ENCODE assay signal across 8 mouse cellular contexts in genomic region chr16:59472546-59472945, GRCm38 (mm10). TPM values are rescaled to one million over a fixed set of nuclear protein-coding genes. Genes with fewer than 3 reads are reported as not detected.
DNase-seq lines count a peak whose midpoint lies in the region; ATAC-seq and TF ChIP-seq lines count a peak whose summit lies in the region.

No protein-coding gene starts in this region.

- intact Hi-C loops in heart, postnatal 10 days (cut with DNase I), result loop anchor here (5.0 kb wide), 1 partner anchor 50 kb away; no protein-coding TSS in a partner anchor

- H3K4me2 ChIP-seq in heart, embryonic 14.5 days (ENCODE audit: low read length), result peak overlapping the region; percentile 72

- H3K27me3 ChIP-seq in heart, embryonic 14.5 days (ENCODE audit: control insufficient read depth, insufficient read depth, low read length), result no peaks in the 10 kb centered on the region
- no peaks in the 10 kb centered on the region for H3K27me3 ChIP-seq in G1E (ENCODE audit: insufficient read depth, low read length)
- no peaks in the 10 kb centered on the region for H3K27me3 ChIP-seq in hindbrain, embryonic 10.5 days (ENCODE audit: insufficient read depth, poor library complexity, severe bottlenecking)
- H3K27me3 ChIP-seq in midbrain, embryonic 10.5 days (ENCODE audit: low read depth, poor library complexity, severe bottlenecking), result no peaks in the 10 kb centered on the region

- no peaks in the 10 kb centered on the region for H3K9me3 ChIP-seq in heart, embryonic 14.5 days (ENCODE audit: control insufficient read depth, low read length)
- no peaks in the 10 kb centered on the region for H3K9me3 ChIP-seq in G1E (replicated peaks)
- no peaks in the 10 kb centered on the region for H3K9me3 ChIP-seq in hindbrain, embryonic 10.5 days
- H3K9me3 ChIP-seq in midbrain, embryonic 10.5 days (replicated peaks), result no peaks in the 10 kb centered on the region

- peaks cover 0 to 12% of the 10 kb centered on the region in 2 experiments; a peak in 2 of 4 replicates for H3K4me1 ChIP-seq in heart, embryonic 14.5 days (ENCODE audit: control insufficient read depth in 2 of 2, insufficient read depth in 2 of 2, low read length in 2 of 2)
- peaks cover 35% of the 10 kb centered on the region for H3K4me1 ChIP-seq in G1E (ENCODE audit: insufficient read depth, low read depth, low read length)
- H3K4me1 ChIP-seq in hindbrain, embryonic 10.5 days (replicated peaks), result peaks cover 10% of the 10 kb centered on the region
- H3K4me1 ChIP-seq in midbrain, embryonic 10.5 days, result peaks cover 12% of the 10 kb centered on the region

- H3K27ac ChIP-seq in heart, embryonic 14.5 days (replicated peaks in 1 of 2; ENCODE audit: control insufficient read depth in 1 of 2, insufficient read depth in 1 of 2, low read depth in 2 of 2, low read length in 2 of 2), result no peak overlapping the region; a peak in 1 of 4 replicates
- peak overlapping the region; percentile 91; the same call in 1 of the 2 replicates for H3K27ac ChIP-seq in hindbrain, embryonic 10.5 days
- H3K27ac ChIP-seq in midbrain, embryonic 10.5 days (replicated peaks), result no peak overlapping the region

- peak overlapping the region; percentile 79 for H3K9ac ChIP-seq in heart, embryonic 14.5 days (ENCODE audit: low read length)

- peaks cover 16% of the 10 kb centered on the region for H3K36me3 ChIP-seq in heart, embryonic 14.5 days (ENCODE audit: control insufficient read depth, insufficient read depth, low read length)
- peaks cover 35% of the 10 kb centered on the region for H3K36me3 ChIP-seq in G1E (replicated peaks)
- H3K36me3 ChIP-seq in hindbrain, embryonic 10.5 days, result peaks cover 22% of the 10 kb centered on the region
- peaks cover 21% of the 10 kb centered on the region for H3K36me3 ChIP-seq in midbrain, embryonic 10.5 days

- ATAC-seq in heart, embryonic 14.5 days (ENCODE audit: insufficient number of reproducible peaks, insufficient read depth, low FRiP score, low read depth), result no peak
- no peak for ATAC-seq in G1E (ENCODE audit: extremely low read depth, insufficient number of reproducible peaks, low FRiP score, poor library complexity, severe bottlenecking)

- 45% methylated on average over 6 of the region's 6 CpGs for WGBS in heart, embryonic 14.5 days
- 61% methylated on average over 6 of the region's 6 CpGs for WGBS in hindbrain, embryonic 10.5 days
- 59% methylated on average over 6 of the region's 6 CpGs for WGBS in midbrain, embryonic 10.5 days

- peak overlapping the region in 1 of 2 experiments; percentile 78; a peak in 3 of 4 replicates for H3K4me3 ChIP-seq in heart, embryonic 14.5 days (ENCODE audit: control insufficient read depth in 1 of 2, insufficient read depth in 1 of 2, low read depth in 1 of 2, low read length in 2 of 2)
- H3K4me3 ChIP-seq in G1E (ENCODE audit: low read depth, low read length), result peak overlapping the region; percentile 91
- peak overlapping the region; percentile 68 for H3K4me3 ChIP-seq in hindbrain, embryonic 10.5 days
- H3K4me3 ChIP-seq in midbrain, embryonic 10.5 days, result peak overlapping the region; percentile 73

- no peak for DNase-seq in heart, postnatal 10 days
- DNase-seq in G1E (ENCODE audit: low spot score), result peak; percentile 2
- no peak for DNase-seq in hindbrain, embryonic 10.5 days (ENCODE audit: low spot score)
- DNase-seq in midbrain, embryonic 10.5 days (ENCODE audit: low spot score), result no peak
- no peak for DNase-seq in testis, postnatal 10 days (ENCODE audit: low spot score)
- no peak for DNase-seq in left cerebral cortex, adult 9 months (ENCODE audit: low spot score in 2 of 2)
- no peak for DNase-seq in thymus, postnatal 4 days

- no peak for TF ChIP-seq CTCF in G1E (IDR thresholded peaks at IDR 0.05; ENCODE audit: low read depth, low read length)

RNA-seq across cellular contexts. Expression of gene Riox2, which starts 1.0 kb away (rescaled TPM):
- polyA plus RNA-seq in heart, embryonic 14.5 days (2014; fragmentation: Nextera tagmentation; extraction: Ambion mirVana), result 24.2 and 25.9 TPM in 2 replicates
- total RNA-seq in heart, postnatal 10 days (2021), result 10 to 100 TPM; 11.7 to 15.3 TPM
- total RNA-seq in G1E (2014; fragmentation: Nextera tagmentation), result 42.9 and 49.4 TPM in 2 replicates
- total RNA-seq in G1E (2017), result 48.8 and 55.1 TPM in 2 replicates
- 6.7 and 8.1 TPM in 2 replicates for polyA plus RNA-seq in G1E (2012)
- polyA plus RNA-seq in hindbrain, embryonic 10.5 days (2016; fragmentation: Nextera tagmentation; extraction: Ambion mirVana), result 24.9 and 33.9 TPM in 2 replicates
- 28.8 and 33.9 TPM in 2 replicates for polyA plus RNA-seq in midbrain, embryonic 10.5 days (2016; fragmentation: Nextera tagmentation; extraction: Ambion mirVana)
